Mouse (Mus musculus): Measurements from ENCODE around the gene Rpsa. TPM values are rescaled to one million over a fixed set of nuclear protein-coding genes. Genes with fewer than 3 reads are reported as not detected.

Rpsa gene
- polyA plus RNA-seq, 1 experiment from 2014 or later: 905 TPM

Other genes starting within 250 kb of the Rpsa start
- 63.2 and 65.3 TPM in 2 replicates for gene Wdr48, start 232.8 kb upstream of the Rpsa start, polyA plus RNA-seq (2015; fragmentation: Nextera tagmentation; extraction: Ambion mirVana)
- gene Gorasp1, start 190.1 kb upstream of the Rpsa start, polyA plus RNA-seq (2015; fragmentation: Nextera tagmentation; extraction: Ambion mirVana): 26.0 and 27.9 TPM in 2 replicates
- 0.65 and 1.2 TPM in 2 replicates for gene Ttc21a, start 190.1 kb upstream of the Rpsa start, polyA plus RNA-seq (2015; fragmentation: Nextera tagmentation; extraction: Ambion mirVana)
- gene Csrnp1, start 143.0 kb upstream of the Rpsa start, polyA plus RNA-seq (2015; fragmentation: Nextera tagmentation; extraction: Ambion mirVana): 1.2 and 1.7 TPM in 2 replicates
- gene Xirp1, start 104.1 kb upstream of the Rpsa start, polyA plus RNA-seq (2015; fragmentation: Nextera tagmentation; extraction: Ambion mirVana): 0.04 and 0.09 TPM in 2 replicates
- gene Cx3cr1, start 57.8 kb upstream of the Rpsa start, polyA plus RNA-seq (2015; fragmentation: Nextera tagmentation; extraction: Ambion mirVana): 8.9 and 9.5 TPM in 2 replicates
- gene Ccr8, start 35.6 kb upstream of the Rpsa start, polyA plus RNA-seq (2015; fragmentation: Nextera tagmentation; extraction: Ambion mirVana): not detected in 2 replicates
- 35.5 and 42.2 TPM in 2 replicates for gene Slc25a38, start 17.3 kb upstream of the Rpsa start, polyA plus RNA-seq (2015; fragmentation: Nextera tagmentation; extraction: Ambion mirVana)
- gene Mobp, start 22.0 kb downstream of the Rpsa start, polyA plus RNA-seq (2015; fragmentation: Nextera tagmentation; extraction: Ambion mirVana): not detected in 2 replicates
- 3.7 and 4.3 TPM in 2 replicates for gene Myrip, start 173.8 kb downstream of the Rpsa start, polyA plus RNA-seq (2015; fragmentation: Nextera tagmentation; extraction: Ambion mirVana)